Mouse (Mus musculus) bone marrow macrophage, adult 2 months (primary cell): Measurements from ENCODE around the gene Ttll1.

Experiments used
- CTCF ChIP-seq: IDR thresholded peaks from 2 replicates; pipeline ENCODE4 v1.5.1; 2012; ENCODE audit warnings: low read depth, mild to moderate bottlenecking, low read length, moderate library complexity
- POLR2A ChIP-seq: IDR thresholded peaks from 2 replicates; pipeline ENCODE4 v1.6.1; 2012; ENCODE audit warnings: mild to moderate bottlenecking, low read depth, low read length, borderline replicate concordance

- TF ChIP-seq CTCF: no peak
- TF ChIP-seq POLR2A: no peak
These were observed 23.1 kb downstream of the Ttll1 start for GRCm38 (mm10) chr15:83487477-83488115.
